Mouse (Mus musculus): ENCODE data around the gene Il5.

The Il5 gene

GRCm38 (mm10) chr11:53742353-53742752 lies 21.8 kb downstream of the Il5 start:
- DNase-seq (ENCODE audit: low spot score): peak; percentile 51

GRCm38 (mm10) chr11:53745260-53745659 lies 24.7 kb downstream of the Il5 start:
- no peak for DNase-seq (ENCODE audit: low spot score)

GRCm38 (mm10) chr11:53747985-53748384 lies 27.4 kb downstream of the Il5 start:
- DNase-seq (ENCODE audit: low spot score): no peak

GRCm38 (mm10) chr11:53748614-53749013 lies 28.0 kb downstream of the Il5 start:
- DNase-seq (ENCODE audit: low spot score): no peak

GRCm38 (mm10) chr11:53749306-53749705 lies 28.7 kb downstream of the Il5 start:
- DNase-seq (ENCODE audit: low spot score): no peak

GRCm38 (mm10) chr11:53749716-53750352 lies 29.2 kb downstream of the Il5 start:
- no peak for DNase-seq (ENCODE audit: low spot score)

- DNase-seq (ENCODE audit: low spot score): no peak
Measured at GRCm38 (mm10) chr11:53755011-53755595, 34.5 kb downstream of the Il5 start.

- DNase-seq (ENCODE audit: low spot score): no peak
Measured at GRCm38 (mm10) chr11:53757612-53758011, 37.0 kb downstream of the Il5 start.

- DNase-seq (ENCODE audit: low spot score): peak; percentile 24
Measured at GRCm38 (mm10) chr11:53758033-53758432, 37.4 kb downstream of the Il5 start.

- DNase-seq (ENCODE audit: low spot score): peak; percentile 21
Measured at GRCm38 (mm10) chr11:53758791-53759351, 38.3 kb downstream of the Il5 start.

- DNase-seq (ENCODE audit: low spot score): peak; percentile 50
Measured at GRCm38 (mm10) chr11:53759545-53760406, 39.2 kb downstream of the Il5 start.

GRCm38 (mm10) chr11:53761284-53761683 lies 40.7 kb downstream of the Il5 start:
- no peak for DNase-seq (ENCODE audit: low spot score)

- no peak for DNase-seq (ENCODE audit: low spot score)
Measured at GRCm38 (mm10) chr11:53761822-53762221, 41.2 kb downstream of the Il5 start.

- DNase-seq (ENCODE audit: low spot score): no peak
Measured at GRCm38 (mm10) chr11:53762426-53762825, 41.8 kb downstream of the Il5 start.

GRCm38 (mm10) chr11:53762827-53763495 lies 42.4 kb downstream of the Il5 start:
- peak; percentile 16 for DNase-seq (ENCODE audit: low spot score)

- DNase-seq (ENCODE audit: low spot score): peak; percentile 79
Measured at GRCm38 (mm10) chr11:53763496-53764140, 43.0 kb downstream of the Il5 start.

- DNase-seq (ENCODE audit: low spot score): no peak
Measured at GRCm38 (mm10) chr11:53764581-53764980, 44.0 kb downstream of the Il5 start.

- DNase-seq (ENCODE audit: low spot score): no peak
Measured at GRCm38 (mm10) chr11:53768422-53769184, 48.0 kb downstream of the Il5 start.

GRCm38 (mm10) chr11:53769185-53769576 lies 48.6 kb downstream of the Il5 start:
- DNase-seq (ENCODE audit: low spot score): no peak

GRCm38 (mm10) chr11:53769760-53770124 lies 49.1 kb downstream of the Il5 start, which contains the start of gene Irf1:
Gene Irf1 (plus strand): TSS chr11:53770014.
- peak; percentile 88 for DNase-seq (ENCODE audit: low spot score)

All from retina, embryonic 14.5 days (tissue).